Mouse (Mus musculus) embryonic facial prominence, embryonic 11.5 days (tissue): ENCODE data around the gene Olfml3. TPM values are rescaled to one million over a fixed set of nuclear protein-coding genes. Genes with fewer than 3 reads are reported as not detected.

Experiments used
- ATAC-seq: fragments of 200-750 bp; cut with Nextera tagmentation; replicated peaks from 2 replicates; pipeline ENCODE4 v1.8.0; 2017; ENCODE audit warnings: low read depth; ENCODE audit not compliant: insufficient number of reproducible peaks, low FRiP score, low TSS enrichment
- DNase-seq: peaks from one replicate; pipeline ENCODE4 v3.0.0-alpha.2; 2015; ENCODE audit warnings: low spot score
- H3K27ac ChIP-seq: fragments of 300-500 bp; sonication (generic); replicated peaks from 2 replicates; pipeline ENCODE4 v1.5.1; 2014; ENCODE audit warnings: mild to moderate bottlenecking, low read depth, low read length, control low read depth
- H3K27me3 ChIP-seq: fragments of 300-500 bp; sonication (generic); 2 replicates; pipeline ENCODE4 v1.6.1; 2014; ENCODE audit warnings: mild to moderate bottlenecking, low read length, moderate library complexity, mixed read lengths; ENCODE audit not compliant: control insufficient read depth, insufficient read depth
- H3K36me3 ChIP-seq: fragments of 300-500 bp; sonication (generic); replicated peaks from 2 replicates; pipeline ENCODE4 v1.6.1; 2014; ENCODE audit warnings: low read depth, mild to moderate bottlenecking, low read length, moderate library complexity, mixed read lengths; ENCODE audit not compliant: control insufficient read depth, insufficient read depth
- H3K4me1 ChIP-seq: fragments of 300-500 bp; sonication (generic); 2 replicates; pipeline ENCODE4 v1.6.1; 2014; ENCODE audit warnings: low read length, mixed read lengths; ENCODE audit not compliant: control insufficient read depth, insufficient read depth
- H3K4me2 ChIP-seq: fragments of 300-500 bp; sonication (generic); 2 replicates; pipeline ENCODE4 v1.6.1; 2014; ENCODE audit warnings: low read depth, mild to moderate bottlenecking, control low read depth, low read length, moderate library complexity
- H3K4me3 ChIP-seq: fragments of 300-500 bp; sonication (generic); 2 replicates; pipeline ENCODE4 v1.5.1; 2014; ENCODE audit warnings: low read depth, low read length, control low read depth
- H3K9ac ChIP-seq: fragments of 300-500 bp; sonication (generic); replicated peaks from 2 replicates; pipeline ENCODE4 v1.6.1; 2014; ENCODE audit warnings: mild to moderate bottlenecking, control low read depth, low read length
- H3K9me3 ChIP-seq: fragments of 300-500 bp; sonication (generic); replicated peaks from 2 replicates; pipeline ENCODE4 v1.6.1; 2016; ENCODE audit warnings: mild to moderate bottlenecking, low read length, inconsistent platforms, mixed read lengths; ENCODE audit not compliant: control insufficient read depth
- whole genome bisulfite sequencing: fragments of 180-500 bp; shearing (Covaris S2); extraction: QIAGEN DNeasy Blood & Tissue Kit; methylation state at CpG from one replicate; pipeline ENCODE4 v1.1.7; 2014; 5-methylcytosine and 5-hydroxymethylcytosine counted together
- polyA plus RNA-seq: library from polyadenylated mRNA; unstranded; fragments of >200 nt; fragmentation: Nextera tagmentation; extraction: Ambion mirVana; gene quantifications from 2 replicates; pipeline ENCODE4 v1.2.1, GENCODE M21; 2014

Gene Olfml3
- polyA plus RNA-seq, 1 experiment from 2014 or later: 25.2 TPM

GRCm38 (mm10) chr3:103755351-103755750, 17.6 kb upstream of the Olfml3 start:
- Histone ChIP-seq H3K4me2 (no peak overlapping the region), H3K4me1 (no peaks in the 10 kb centered on the region), H3K27me3 (no peaks in the 10 kb centered on the region), H3K36me3 (peaks cover 3% of the 10 kb centered on the region), H3K9ac (no peak overlapping the region), H3K4me3 (no peak overlapping the region), H3K9me3 (no peaks in the 10 kb centered on the region), H3K27ac (no peak overlapping the region)
- DNase-seq: no peak
- 81% methylated on average over 3 of the region's 3 CpGs for WGBS
- ATAC-seq: no peak

GRCm38 (mm10) chr3:103751558-103751957, 13.8 kb upstream of the Olfml3 start:
- no peaks in the 10 kb centered on the region for H3K4me1 ChIP-seq
- no peak overlapping the region for H3K27ac ChIP-seq
- no peak overlapping the region for H3K9ac ChIP-seq
- H3K27me3 ChIP-seq: no peaks in the 10 kb centered on the region
- no peak overlapping the region for H3K4me3 ChIP-seq
- no peaks in the 10 kb centered on the region for H3K9me3 ChIP-seq
- WGBS: 80% methylated on average over 2 of the region's 2 CpGs
- peaks cover 6% of the 10 kb centered on the region for H3K36me3 ChIP-seq
- ATAC-seq (no peak), DNase-seq (no peak)
- H3K4me2 ChIP-seq: no peak overlapping the region

- Histone ChIP-seq H3K9ac (no peak overlapping the region), H3K4me1 (no peaks in the 10 kb centered on the region), H3K4me2 (no peak overlapping the region), H3K27me3 (no peaks in the 10 kb centered on the region), H3K4me3 (no peak overlapping the region), H3K36me3 (peaks cover 6% of the 10 kb centered on the region), H3K9me3 (no peaks in the 10 kb centered on the region), H3K27ac (no peak overlapping the region)
- 86% methylated on average over 5 of the region's 5 CpGs for WGBS
- ATAC-seq (no peak), DNase-seq (no peak)
Observed at GRCm38 (mm10) chr3:103746711-103747110, 8.9 kb upstream of the Olfml3 start.

- H3K4me3 ChIP-seq: no peak overlapping the region
- H3K9me3 ChIP-seq: no peaks in the 10 kb centered on the region
- no peak overlapping the region for H3K9ac ChIP-seq
- H3K36me3 ChIP-seq: peaks cover 6% of the 10 kb centered on the region
- no peak overlapping the region for H3K27ac ChIP-seq
- DNase-seq (no peak), ATAC-seq (no peak)
- H3K27me3 ChIP-seq: no peaks in the 10 kb centered on the region
- no peaks in the 10 kb centered on the region for H3K4me1 ChIP-seq
- no peak overlapping the region for H3K4me2 ChIP-seq
- WGBS: 94% methylated on average over 14 of the region's 14 CpGs
Observed at GRCm38 (mm10) chr3:103745001-103745770, 7.4 kb upstream of the Olfml3 start.

GRCm38 (mm10) chr3:103743208-103743607, 5.4 kb upstream of the Olfml3 start:
- no peak for ATAC-seq
- no peak for DNase-seq
- Histone ChIP-seq H3K4me2 (no peak overlapping the region), H3K4me1 (no peaks in the 10 kb centered on the region), H3K27me3 (no peaks in the 10 kb centered on the region), H3K9ac (no peak overlapping the region), H3K4me3 (no peak overlapping the region), H3K36me3 (no peaks in the 10 kb centered on the region; the same call in none of the 2 replicates), H3K27ac (no peak overlapping the region), H3K9me3 (no peaks in the 10 kb centered on the region)
- 86% methylated on average over 6 of the region's 6 CpGs for WGBS

GRCm38 (mm10) chr3:103740342-103740741, 2.5 kb upstream of the Olfml3 start:
- Histone ChIP-seq H3K4me1 (peaks cover 11% of the 10 kb centered on the region), H3K4me2 (no peak overlapping the region), H3K9me3 (no peaks in the 10 kb centered on the region), H3K9ac (no peak overlapping the region), H3K27ac (no peak overlapping the region), H3K4me3 (no peak overlapping the region), H3K27me3 (no peaks in the 10 kb centered on the region), H3K36me3 (no peaks in the 10 kb centered on the region; the same call in none of the 2 replicates)
- 43% methylated on average over 5 of the region's 5 CpGs for WGBS
- no peak for ATAC-seq
- DNase-seq: no peak

- DNase-seq (no peak), ATAC-seq (no peak)
- Histone ChIP-seq H3K27ac (peak within 1 kb of the TSS; percentile 93), H3K36me3 (no peaks in the 10 kb centered on the region), H3K9me3 (no peaks in the 10 kb centered on the region), H3K4me1 (peaks cover 18% of the 10 kb centered on the region), H3K4me2 (peak within 1 kb of the TSS; percentile 42), H3K4me3 (peak within 1 kb of the TSS; percentile 29; the same call in 1 of the 2 replicates), H3K9ac (peak within 1 kb of the TSS; percentile 32), H3K27me3 (no peaks in the 10 kb centered on the region)
- WGBS: 85% methylated on average over 1 of the region's 1 CpGs
Observed at GRCm38 (mm10) chr3:103739329-103739728, 1.5 kb upstream of the Olfml3 start, which contains the start of gene Gm10964. TSS of gene Gm10964 (plus strand) at chr3:103739366.

- Histone ChIP-seq H3K9ac (peak overlapping the region; percentile 32), H3K36me3 (no peaks in the 10 kb centered on the region), H3K9me3 (no peaks in the 10 kb centered on the region), H3K4me1 (peaks cover 24% of the 10 kb centered on the region), H3K27me3 (no peaks in the 10 kb centered on the region), H3K4me2 (peak overlapping the region; percentile 42), H3K27ac (peak overlapping the region; percentile 93), H3K4me3 (peak overlapping the region; percentile 29)
- ATAC-seq (no peak), DNase-seq (no peak)
- 53% methylated on average over 16 of the region's 16 CpGs for WGBS
Observed at GRCm38 (mm10) chr3:103737061-103737754, 593 bp downstream of the Olfml3 start.
